Comparison of ENCODE assay signal across 8 mouse cellular contexts in the genomic region with DNA sequence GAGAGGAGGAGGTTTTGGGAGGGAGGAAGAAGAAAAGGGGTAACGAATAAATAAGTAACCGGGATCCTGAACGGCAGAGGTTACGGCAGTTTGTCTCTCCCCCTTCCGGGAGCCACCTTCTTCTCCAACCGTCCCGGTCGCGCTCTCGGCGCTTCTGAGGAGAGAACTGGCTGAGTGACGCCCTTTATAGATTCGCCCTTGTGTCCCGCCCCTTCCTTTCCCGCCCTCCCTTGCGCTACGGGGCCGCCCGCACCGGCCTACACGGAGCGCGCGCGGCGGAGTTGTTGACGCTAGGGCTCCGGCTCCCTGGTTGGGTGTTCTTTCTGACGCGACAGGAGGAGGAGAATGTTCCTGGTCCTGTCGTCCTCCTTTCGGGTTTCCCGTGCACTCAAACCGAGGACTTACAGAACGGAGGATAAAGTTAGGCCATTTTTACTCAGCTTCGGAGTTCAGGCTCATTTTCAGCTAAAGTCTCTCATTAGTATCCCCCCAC. TPM values are rescaled to one million over a fixed set of nuclear protein-coding genes. Genes with fewer than 3 reads are reported as not detected.
DNase-seq lines count a peak whose midpoint lies in the region; ATAC-seq and TF ChIP-seq lines count a peak whose summit lies in the region.

A gene (minus strand): TSS at position 160 of the 493 bp plus-strand sequence.

- no peak for TF ChIP-seq CTCF in midbrain, postnatal 0 days (IDR thresholded peaks at IDR 0.05)

- peak within 1 kb of the TSS; percentile 76 for H3K9ac ChIP-seq in embryonic facial prominence, embryonic 14.5 days (ENCODE audit: low read depth, low read length)
- H3K9ac ChIP-seq in limb, embryonic 14.5 days (ENCODE audit: low read depth, low read length, severe bottlenecking), result peak within 1 kb of the TSS; percentile 65
- peak within 1 kb of the TSS; percentile 87 for H3K9ac ChIP-seq in midbrain, postnatal 0 days (replicated peaks; ENCODE audit: low read length, poor library complexity, severe bottlenecking)

- peak; percentile 95 for ATAC-seq in embryonic facial prominence, embryonic 14.5 days (ENCODE audit: low read depth)
- peak; percentile 96 for ATAC-seq in limb, embryonic 14.5 days (ENCODE audit: low FRiP score, low read depth)
- ATAC-seq in midbrain, postnatal 0 days (ENCODE audit: low FRiP score), result peak; percentile 97

- peak within 1 kb of the TSS; percentile 74 for H3K4me2 ChIP-seq in embryonic facial prominence, embryonic 14.5 days (ENCODE audit: low read depth, low read length)
- H3K4me2 ChIP-seq in limb, embryonic 14.5 days (replicated peaks; ENCODE audit: low read depth, low read length, severe bottlenecking), result peak within 1 kb of the TSS; percentile 73
- peak within 1 kb of the TSS; percentile 76 for H3K4me2 ChIP-seq in midbrain, postnatal 0 days (ENCODE audit: low read depth, low read length, poor library complexity, severe bottlenecking)

- no peaks in the 10 kb centered on the region for H3K9me3 ChIP-seq in embryonic facial prominence, embryonic 14.5 days (ENCODE audit: control insufficient read depth, low read length)
- no peaks in the 10 kb centered on the region for H3K9me3 ChIP-seq in limb, embryonic 14.5 days (ENCODE audit: control insufficient read depth, low read length)
- no peaks in the 10 kb centered on the region for H3K9me3 ChIP-seq in midbrain, postnatal 0 days (ENCODE audit: low read length)

- H3K36me3 ChIP-seq in embryonic facial prominence, embryonic 14.5 days (ENCODE audit: control insufficient read depth, insufficient read depth, low read length), result no peaks in the 10 kb centered on the region
- no peaks in the 10 kb centered on the region for H3K36me3 ChIP-seq in limb, embryonic 14.5 days (ENCODE audit: control insufficient read depth, insufficient read depth, low read length)
- H3K36me3 ChIP-seq in midbrain, postnatal 0 days (ENCODE audit: insufficient read depth, low read length), result no peaks in the 10 kb centered on the region

- H3K27me3 ChIP-seq in embryonic facial prominence, embryonic 14.5 days (replicated peaks; ENCODE audit: control insufficient read depth, insufficient read depth, low read length), result no peaks in the 10 kb centered on the region
- no peaks in the 10 kb centered on the region for H3K27me3 ChIP-seq in limb, embryonic 14.5 days (ENCODE audit: control insufficient read depth, insufficient read depth, low read length)
- no peaks in the 10 kb centered on the region for H3K27me3 ChIP-seq in midbrain, postnatal 0 days (ENCODE audit: insufficient read depth, low read length)

- H3K27ac ChIP-seq in embryonic facial prominence, embryonic 14.5 days (replicated peaks; ENCODE audit: low read depth, low read length), result peak within 1 kb of the TSS; percentile 99
- H3K27ac ChIP-seq in limb, embryonic 14.5 days (replicated peaks; ENCODE audit: low read depth, low read length), result peak within 1 kb of the TSS; percentile 95
- H3K27ac ChIP-seq in midbrain, postnatal 0 days (ENCODE audit: low read depth, low read length), result peak within 1 kb of the TSS; percentile 99

- peaks cover 34% of the 10 kb centered on the region for H3K4me1 ChIP-seq in embryonic facial prominence, embryonic 14.5 days (ENCODE audit: control insufficient read depth, insufficient read depth, low read length)
- H3K4me1 ChIP-seq in limb, embryonic 14.5 days (ENCODE audit: control insufficient read depth, insufficient read depth, low read length), result peaks cover 34% of the 10 kb centered on the region
- H3K4me1 ChIP-seq in midbrain, postnatal 0 days (ENCODE audit: insufficient read depth, low read length), result peaks cover 24% of the 10 kb centered on the region; the same call in 1 of the 2 replicates

- peak; percentile 95 for DNase-seq in 3T3-L1 (ENCODE audit: low read depth, low spot score)
- peak; percentile 96 to 97 for DNase-seq in adrenal gland, postnatal 4 days (ENCODE audit: low spot score in 2 of 2)
- peak; percentile 98 for DNase-seq in embryonic facial prominence, embryonic 14.5 days (ENCODE audit: low spot score)
- DNase-seq in heart, adult 8-10 months (ENCODE audit: low spot score), result peak; percentile 98
- DNase-seq in kidney, adult 9 months, result peak; percentile 98
- peak; percentile 97 for DNase-seq in limb, embryonic 14.5 days (ENCODE audit: low spot score)
- peak; percentile 98 for DNase-seq in midbrain, postnatal 0 days (ENCODE audit: low spot score)
- DNase-seq in spleen, postnatal 14 days (ENCODE audit: low spot score in 2 of 2), result peak; percentile 94 to 97

- H3K4me3 ChIP-seq in embryonic facial prominence, embryonic 14.5 days (ENCODE audit: low read depth, low read length), result peak within 1 kb of the TSS; percentile 50
- peak within 1 kb of the TSS; percentile 56 for H3K4me3 ChIP-seq in limb, embryonic 14.5 days (replicated peaks; ENCODE audit: low read length)
- peak within 1 kb of the TSS; percentile 48 for H3K4me3 ChIP-seq in midbrain, postnatal 0 days (ENCODE audit: low read depth, low read length)

- TF ChIP-seq POLR2A in limb, embryonic 14.5 days (IDR thresholded peaks at IDR 0.05; ENCODE audit: borderline replicate concordance, extremely low read depth, insufficient read depth, insufficient read length), result peak; percentile 100

- under 1% methylated on average over 22 of the region's 36 CpGs for WGBS in embryonic facial prominence, embryonic 14.5 days
- WGBS in limb, embryonic 14.5 days, result under 1% methylated on average over 33 of the region's 36 CpGs
- WGBS in midbrain, postnatal 0 days, result under 1% methylated on average over 31 of the region's 36 CpGs

RNA-seq across cellular contexts. Expression of the gene that starts here (rescaled TPM):
- 100 to 1,000 TPM in 1 of 2 experiments, 10 to 100 TPM in 1; 92.4 to 108 TPM for total RNA-seq in adrenal gland, postnatal 4 days (2021)
- 39.3 and 39.7 TPM in 2 replicates for polyA plus RNA-seq in embryonic facial prominence, embryonic 14.5 days (2014; fragmentation: Nextera tagmentation; extraction: Ambion mirVana)
- 10 to 100 TPM; 28.5 to 35.7 (median 32.9) TPM for total RNA-seq in heart, adult 8-10 months (2022)
- polyA plus RNA-seq in limb, embryonic 14.5 days (2012; rRNA removed), result 76.6 and 100 TPM in 2 replicates
- polyA plus RNA-seq in limb, embryonic 14.5 days (2014; fragmentation: Nextera tagmentation; extraction: Ambion mirVana), result 40.7 and 45.3 TPM in 2 replicates
- total RNA-seq in midbrain, postnatal 0 days (2014; rRNA removed), result 16.9 and 25.1 TPM in 2 replicates
- 9.0 and 10.2 TPM in 2 replicates for polyA plus RNA-seq in midbrain, postnatal 0 days (2015; fragmentation: Nextera tagmentation; extraction: Ambion mirVana)

Comparison
In these comparisons a context has a peak if more than half of its experiments do, and no peak if none do; other contexts are left out.
1. Peak in every context shown above with its lines: DNase-seq, ATAC-seq, H3K4me3 ChIP-seq and H3K27ac ChIP-seq.